Mouse (Mus musculus): ENCODE results near the gene Gimap4. TPM values are rescaled to one million over a fixed set of nuclear protein-coding genes. Genes with fewer than 3 reads are reported as not detected.
"Not testable (repeated sequence)": the region's sequence is repeated elsewhere in the genome, so short reads cannot be mapped to it uniquely, and the experiment has no call there.

The Gimap4 gene
- polyA plus RNA-seq, 1 experiment from 2014 or later: 53.8 TPM

GRCm38 (mm10) chr6:48680421-48680820 is 3.9 kb upstream of the Gimap4 start:
- Histone ChIP-seq H3K27ac (ENCODE audit: low read length) (no peak overlapping the region), H3K27me3 (ENCODE audit: control insufficient read depth, insufficient read depth, low read depth, low read length) (no peaks in the 10 kb centered on the region), H3K4me2 (ENCODE audit: low read depth, low read length) (no peak overlapping the region), H3K4me1 (replicated peaks; ENCODE audit: control insufficient read depth, insufficient read depth, low read length) (no peaks in the 10 kb centered on the region), H3K4me3 (ENCODE audit: low read length) (no peak overlapping the region), H3K36me3 (ENCODE audit: control insufficient read depth, insufficient read depth, low read length) (0 out of 2 replicates have a peak, but pooled peaks cover 2% of the 10 kb centered on the region), H3K9ac (ENCODE audit: low read length) (no peak overlapping the region), H3K9me3 (ENCODE audit: control insufficient read depth, low read length) (no peaks in the 10 kb centered on the region)
- 78% methylated on average over 5 of the region's 5 CpGs for WGBS
- ATAC-seq (ENCODE audit: low read depth): no peak

- no peak overlapping the region for H3K4me3 ChIP-seq (ENCODE audit: low read length)
- ATAC-seq (ENCODE audit: low read depth): no peak
- no peaks in the 10 kb centered on the region for H3K27me3 ChIP-seq (ENCODE audit: control insufficient read depth, insufficient read depth, low read depth, low read length)
- no peaks in the 10 kb centered on the region for H3K4me1 ChIP-seq (replicated peaks; ENCODE audit: control insufficient read depth, insufficient read depth, low read length)
- no peaks in the 10 kb centered on the region for H3K9me3 ChIP-seq (ENCODE audit: control insufficient read depth, low read length)
- no peak overlapping the region for H3K4me2 ChIP-seq (ENCODE audit: low read depth, low read length)
- no peak overlapping the region for H3K9ac ChIP-seq (ENCODE audit: low read length)
- H3K36me3 ChIP-seq (ENCODE audit: control insufficient read depth, insufficient read depth, low read length): 0 out of 2 replicates have a peak, but pooled peaks cover 2% of the 10 kb centered on the region
- peak overlapping the region; percentile 29; the same call in 1 of the 2 replicates for H3K27ac ChIP-seq (ENCODE audit: low read length)
- 37% methylated on average over 3 of the region's 3 CpGs for WGBS
Measured at GRCm38 (mm10) chr6:48681472-48682090, 2.8 kb upstream of the Gimap4 start.

- ATAC-seq (ENCODE audit: low read depth): no peak
- Histone ChIP-seq H3K4me2 (ENCODE audit: low read depth, low read length) (no peak overlapping the region), H3K4me1 (replicated peaks; ENCODE audit: control insufficient read depth, insufficient read depth, low read length) (no peaks in the 10 kb centered on the region), H3K27me3 (ENCODE audit: control insufficient read depth, insufficient read depth, low read depth, low read length) (no peaks in the 10 kb centered on the region), H3K9ac (ENCODE audit: low read length) (no peak overlapping the region), H3K4me3 (ENCODE audit: low read length) (no peak overlapping the region), H3K9me3 (ENCODE audit: control insufficient read depth, low read length) (no peaks in the 10 kb centered on the region), H3K36me3 (ENCODE audit: control insufficient read depth, insufficient read depth, low read length) (0 out of 2 replicates have a peak, but pooled peaks cover 2% of the 10 kb centered on the region), H3K27ac (ENCODE audit: low read length) (peak overlapping the region; percentile 29; the same call in 1 of the 2 replicates)
- WGBS: 70% methylated on average over 4 of the region's 4 CpGs
Measured at GRCm38 (mm10) chr6:48682271-48682670, 2.1 kb upstream of the Gimap4 start.

GRCm38 (mm10) chr6:48683263-48683821 is 1.0 kb upstream of the Gimap4 start:
- ATAC-seq (ENCODE audit: low read depth); H3K36me3 ChIP-seq (ENCODE audit: control insufficient read depth, insufficient read depth, low read length); H3K4me2 ChIP-seq (ENCODE audit: low read depth, low read length); H3K27ac ChIP-seq (ENCODE audit: low read length); H3K27me3 ChIP-seq (ENCODE audit: control insufficient read depth, insufficient read depth, low read depth, low read length); H3K9me3 ChIP-seq (ENCODE audit: control insufficient read depth, low read length); H3K4me1 ChIP-seq (replicated peaks; ENCODE audit: control insufficient read depth, insufficient read depth, low read length); H3K9ac ChIP-seq (ENCODE audit: low read length); H3K4me3 ChIP-seq (ENCODE audit: low read length): not testable (repeated sequence)
- whole genome bisulfite sequencing: 100% methylated on average over 3 of the region's 4 CpGs

- 47% methylated on average over 4 of the region's 4 CpGs for WGBS
- H3K27me3 ChIP-seq (ENCODE audit: control insufficient read depth, insufficient read depth, low read depth, low read length): no peaks in the 10 kb centered on the region
- H3K4me2 ChIP-seq (ENCODE audit: low read depth, low read length): peak overlapping the region; percentile 41
- no peaks in the 10 kb centered on the region for H3K36me3 ChIP-seq (ENCODE audit: control insufficient read depth, insufficient read depth, low read length)
- H3K4me3 ChIP-seq (ENCODE audit: low read length): peak overlapping the region; percentile 32
- peak overlapping the region; percentile 73 for H3K27ac ChIP-seq (ENCODE audit: low read length)
- no peak for ATAC-seq (ENCODE audit: low read depth)
- H3K9ac ChIP-seq (ENCODE audit: low read length): peak overlapping the region; percentile 31; the same call in 1 of the 2 replicates
- no peaks in the 10 kb centered on the region for H3K9me3 ChIP-seq (ENCODE audit: control insufficient read depth, low read length)
- no peaks in the 10 kb centered on the region for H3K4me1 ChIP-seq (replicated peaks; ENCODE audit: control insufficient read depth, insufficient read depth, low read length)
Measured at GRCm38 (mm10) chr6:48684806-48685205, 457 bp downstream of the Gimap4 start.

- Histone ChIP-seq H3K27me3 (ENCODE audit: control insufficient read depth, insufficient read depth, low read depth, low read length) (no peaks in the 10 kb centered on the region), H3K9me3 (ENCODE audit: control insufficient read depth, low read length) (no peaks in the 10 kb centered on the region), H3K9ac (ENCODE audit: low read length) (peak overlapping the region; percentile 31), H3K27ac (ENCODE audit: low read length) (peak overlapping the region; percentile 73), H3K4me3 (ENCODE audit: low read length) (peak overlapping the region; percentile 32), H3K4me1 (replicated peaks; ENCODE audit: control insufficient read depth, insufficient read depth, low read length) (no peaks in the 10 kb centered on the region), H3K4me2 (ENCODE audit: low read depth, low read length) (peak overlapping the region; percentile 41), H3K36me3 (ENCODE audit: control insufficient read depth, insufficient read depth, low read length) (no peaks in the 10 kb centered on the region)
- no peak for ATAC-seq (ENCODE audit: low read depth)
- WGBS: 71% methylated on average over 2 of the region's 2 CpGs
Measured at GRCm38 (mm10) chr6:48685251-48685650, 902 bp downstream of the Gimap4 start.

GRCm38 (mm10) chr6:48685694-48686665 is 1.6 kb downstream of the Gimap4 start:
- Histone ChIP-seq H3K4me2 (ENCODE audit: low read depth, low read length) (peak overlapping the region; percentile 41), H3K36me3 (ENCODE audit: control insufficient read depth, insufficient read depth, low read length) (no peaks in the 10 kb centered on the region), H3K27me3 (ENCODE audit: control insufficient read depth, insufficient read depth, low read depth, low read length) (no peaks in the 10 kb centered on the region), H3K27ac (ENCODE audit: low read length) (peak overlapping the region; percentile 73; the same call in 1 of the 2 replicates), H3K9me3 (ENCODE audit: control insufficient read depth, low read length) (no peaks in the 10 kb centered on the region), H3K4me1 (replicated peaks; ENCODE audit: control insufficient read depth, insufficient read depth, low read length) (no peaks in the 10 kb centered on the region), H3K4me3 (ENCODE audit: low read length) (peak overlapping the region; percentile 8; the same call in 1 of the 2 replicates), H3K9ac (ENCODE audit: low read length) (peak overlapping the region; percentile 31; the same call in 1 of the 2 replicates)
- ATAC-seq (ENCODE audit: low read depth): no peak
- 80% methylated on average over 7 of the region's 7 CpGs for WGBS

DNA sequence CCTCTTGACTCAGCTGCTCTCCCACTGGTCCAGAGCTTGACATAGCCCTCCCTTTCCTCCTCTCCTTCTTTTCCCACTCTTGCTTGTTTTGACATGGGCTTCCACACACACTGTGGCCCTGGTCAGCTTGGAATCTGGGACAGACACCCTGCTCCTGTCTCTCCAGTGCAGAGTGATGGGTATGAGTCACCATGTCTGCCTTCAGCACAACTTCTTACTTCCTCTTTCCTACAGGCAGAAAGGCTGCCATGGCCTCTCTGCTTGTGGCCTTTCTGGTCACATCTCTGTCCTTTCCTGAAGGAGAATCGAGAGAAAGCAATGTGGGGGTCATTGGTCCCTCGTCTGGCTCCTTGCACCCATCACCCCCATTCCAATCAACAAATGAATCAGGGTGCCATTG is 2.7 kb downstream of the Gimap4 start:
- Histone ChIP-seq H3K4me3 (ENCODE audit: low read length) (no peak overlapping the region), H3K27me3 (ENCODE audit: control insufficient read depth, insufficient read depth, low read depth, low read length) (no peaks in the 10 kb centered on the region), H3K4me2 (ENCODE audit: low read depth, low read length) (no peak overlapping the region), H3K36me3 (ENCODE audit: control insufficient read depth, insufficient read depth, low read length) (no peaks in the 10 kb centered on the region), H3K27ac (ENCODE audit: low read length) (no peak overlapping the region), H3K4me1 (replicated peaks; ENCODE audit: control insufficient read depth, insufficient read depth, low read length) (no peaks in the 10 kb centered on the region), H3K9me3 (ENCODE audit: control insufficient read depth, low read length) (no peaks in the 10 kb centered on the region), H3K9ac (ENCODE audit: low read length) (no peak overlapping the region)
- no peak for ATAC-seq (ENCODE audit: low read depth)
- 70% methylated on average over 2 of the region's 2 CpGs for WGBS

DNA sequence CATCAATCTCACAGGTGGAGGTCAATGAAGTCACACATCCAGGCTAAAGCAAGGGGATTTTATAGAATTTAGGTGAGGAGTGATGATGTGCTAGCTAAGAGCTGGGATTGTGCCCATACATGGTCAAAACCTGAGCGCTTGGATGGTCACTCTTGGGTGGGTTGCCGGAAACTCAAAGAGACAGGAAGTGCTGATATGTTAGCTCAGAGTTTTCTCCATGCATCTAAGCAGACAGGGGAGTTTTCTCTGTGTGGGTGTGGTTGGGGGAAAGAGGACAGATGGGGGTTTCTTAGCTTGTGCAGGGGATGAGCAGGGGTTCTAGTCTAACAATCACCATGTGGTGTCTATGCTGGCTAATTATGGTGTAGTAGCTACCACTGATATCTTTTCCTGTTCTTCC is 5.0 kb downstream of the Gimap4 start:
- Histone ChIP-seq H3K4me3 (ENCODE audit: low read length) (no peak overlapping the region), H3K27me3 (ENCODE audit: control insufficient read depth, insufficient read depth, low read depth, low read length) (no peaks in the 10 kb centered on the region), H3K4me1 (replicated peaks; ENCODE audit: control insufficient read depth, insufficient read depth, low read length) (no peaks in the 10 kb centered on the region), H3K4me2 (ENCODE audit: low read depth, low read length) (no peak overlapping the region), H3K27ac (ENCODE audit: low read length) (no peak overlapping the region), H3K36me3 (ENCODE audit: control insufficient read depth, insufficient read depth, low read length) (no peaks in the 10 kb centered on the region), H3K9ac (ENCODE audit: low read length) (no peak overlapping the region), H3K9me3 (ENCODE audit: control insufficient read depth, low read length) (no peaks in the 10 kb centered on the region)
- ATAC-seq (ENCODE audit: low read depth): no peak
- WGBS: 81% methylated on average over 2 of the region's 2 CpGs
